Mouse (Mus musculus) liver, embryonic 12.5 days (tissue): ENCODE measurements around the gene Syngr2. TPM values are rescaled to one million over a fixed set of nuclear protein-coding genes. Genes with fewer than 3 reads are reported as not detected.

Experiments used
- ATAC-seq: fragments of 200-750 bp; cut with Nextera tagmentation; 2 replicates; pipeline ENCODE4 v1.8.0; 2017; ENCODE audit warnings: moderate number of reproducible peaks, mild to moderate bottlenecking, moderate library complexity
- H3K27ac ChIP-seq: fragments of 300-500 bp; sonication (generic); 2 replicates; pipeline ENCODE4 v1.5.1; 2016; ENCODE audit warnings: mild to moderate bottlenecking
- H3K27me3 ChIP-seq: fragments of 300-500 bp; sonication (generic); replicated peaks from 2 replicates; pipeline ENCODE4 v1.6.1; 2016; ENCODE audit warnings: mild to moderate bottlenecking, moderate library complexity
- H3K36me3 ChIP-seq: fragments of 300-500 bp; sonication (generic); 2 replicates; pipeline ENCODE4 v1.6.1; 2016; ENCODE audit warnings: mild to moderate bottlenecking, moderate library complexity
- H3K4me1 ChIP-seq: fragments of 300-500 bp; sonication (generic); 2 replicates; pipeline ENCODE4 v1.6.1; 2016
- H3K4me2 ChIP-seq: fragments of 300-500 bp; sonication (generic); 2 replicates; pipeline ENCODE4 v1.6.1; 2016; ENCODE audit warnings: mild to moderate bottlenecking, moderate library complexity
- H3K4me3 ChIP-seq: fragments of 300-500 bp; sonication (generic); 2 replicates; pipeline ENCODE4 v1.5.1; 2016; ENCODE audit warnings: mild to moderate bottlenecking, moderate library complexity
- H3K9ac ChIP-seq: fragments of 300-500 bp; sonication (generic); 2 replicates; pipeline ENCODE4 v1.6.1; 2016; ENCODE audit warnings: mild to moderate bottlenecking, moderate library complexity
- H3K9me3 ChIP-seq: fragments of 300-500 bp; sonication (generic); replicated peaks from 2 replicates; pipeline ENCODE4 v1.6.1; 2016; ENCODE audit warnings: mild to moderate bottlenecking, moderate library complexity
- WGBS: fragments of 180-500 bp; shearing (Covaris S2); methylation state at CpG from one replicate; pipeline ENCODE4 v1.1.7; 2016; ENCODE audit not compliant: insufficient replicate concordance; 5-methylcytosine and 5-hydroxymethylcytosine counted together
- polyA plus RNA-seq: library from polyadenylated mRNA; unstranded; fragments of >200 nt; fragmentation: Nextera tagmentation; extraction: Ambion mirVana; gene quantifications from 2 replicates; pipeline ENCODE4 v1.2.1, GENCODE M21; 2016

Syngr2 gene
- 61.5 and 66.4 TPM in 2 replicates for polyA plus RNA-seq

- ATAC-seq = peak; percentile 73
- no peaks in the 10 kb centered on the region for H3K27me3 ChIP-seq
- H3K4me1 ChIP-seq = peaks cover 82% of the 10 kb centered on the region
- peak within 1 kb of the TSS; percentile 95 for H3K4me2 ChIP-seq
- H3K36me3 ChIP-seq = peaks cover 77% of the 10 kb centered on the region
- peak within 1 kb of the TSS; percentile 94 for H3K9ac ChIP-seq
- H3K4me3 ChIP-seq = peak within 1 kb of the TSS; percentile 85
- no peaks in the 10 kb centered on the region for H3K9me3 ChIP-seq
- H3K27ac ChIP-seq = peak within 1 kb of the TSS; percentile 90
- under 1% methylated on average over 57 of the region's 75 CpGs for WGBS
These were observed at the start of gene Syngr2, which contains the start of gene Gm20708 for GRCm38 (mm10) chr11:117809407-117810311. Gene Syngr2 (plus strand): TSS chr11:117809668. Gene Gm20708 (plus strand): TSS chr11:117809668.

DNA sequence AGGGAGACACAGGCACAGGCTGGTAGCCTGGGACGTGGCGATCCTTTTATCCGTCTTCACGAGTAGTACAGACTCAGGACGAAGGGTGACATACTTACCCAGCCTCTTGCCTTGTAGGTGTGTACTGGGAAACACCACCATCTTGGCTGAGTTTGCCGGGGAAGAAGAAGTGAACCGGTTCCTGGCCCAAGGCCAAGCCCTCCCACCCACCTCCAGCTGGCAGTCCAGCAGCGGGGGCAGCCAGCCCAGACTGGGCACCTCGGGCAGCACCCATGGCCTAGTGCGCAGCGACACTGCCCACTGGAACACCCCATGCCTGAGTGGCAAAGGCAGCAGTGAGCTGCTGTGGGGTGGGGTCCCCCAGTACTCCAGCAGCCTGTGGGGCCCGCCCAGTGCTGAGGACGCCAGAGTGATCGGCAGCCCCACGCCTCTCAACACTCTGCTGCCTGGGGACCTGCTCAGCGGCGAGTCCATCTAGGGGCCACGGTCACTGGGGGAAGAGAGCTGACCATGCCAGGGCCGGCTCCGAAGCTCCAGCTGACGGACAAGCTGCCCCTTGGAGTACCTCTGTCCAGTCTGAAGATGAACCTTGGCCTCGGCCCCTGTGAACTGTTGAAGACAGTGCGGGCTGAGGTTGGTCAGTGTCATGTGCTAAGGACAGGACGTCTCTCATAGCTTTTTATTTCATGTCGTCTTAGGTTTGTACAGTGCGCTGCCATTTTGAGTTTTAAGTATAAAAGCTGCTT, 48.9 kb upstream of the Syngr2 start:
- Histone ChIP-seq H3K27me3 (no peaks in the 10 kb centered on the region), H3K27ac (no peak overlapping the region), H3K4me2 (no peak overlapping the region), H3K4me1 (no peaks in the 10 kb centered on the region), H3K4me3 (no peak overlapping the region), H3K9me3 (no peaks in the 10 kb centered on the region), H3K9ac (no peak overlapping the region), H3K36me3 (peaks cover 91% of the 10 kb centered on the region)
- 94% methylated on average over 26 of the region's 26 CpGs for WGBS
- ATAC-seq = no peak

- no peak for ATAC-seq
- H3K27me3 ChIP-seq = no peaks in the 10 kb centered on the region
- H3K4me1 ChIP-seq = no peaks in the 10 kb centered on the region
- no peak overlapping the region for H3K9ac ChIP-seq
- no peak overlapping the region for H3K27ac ChIP-seq
- H3K36me3 ChIP-seq = peaks cover 91% of the 10 kb centered on the region
- 90% methylated on average over 13 of the region's 13 CpGs for WGBS
- H3K9me3 ChIP-seq = no peaks in the 10 kb centered on the region
- H3K4me2 ChIP-seq = no peak overlapping the region
- no peak overlapping the region for H3K4me3 ChIP-seq
These were observed 47.7 kb upstream of the Syngr2 start for GRCm38 (mm10) chr11:117761801-117762200.

DNA sequence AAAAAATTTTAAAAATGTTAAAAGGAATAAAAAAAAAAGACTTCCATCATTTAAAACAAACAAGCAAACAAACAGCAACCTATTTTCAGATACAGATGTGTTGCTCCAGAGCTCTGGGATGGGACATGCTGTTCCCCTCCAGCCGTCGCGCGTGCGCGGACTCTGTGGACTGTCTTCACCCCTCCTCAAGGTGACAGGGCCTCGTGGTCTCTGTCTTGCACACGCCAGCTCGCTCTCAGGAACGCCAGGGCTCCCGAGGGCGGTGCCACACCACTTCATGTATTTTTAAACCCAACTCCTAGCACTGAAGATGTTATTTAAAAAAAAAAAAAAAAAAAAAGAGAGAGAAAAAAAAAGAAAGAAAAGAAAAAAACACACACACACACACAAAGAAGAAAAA, 47.2 kb upstream of the Syngr2 start:
- H3K9ac ChIP-seq = no peak overlapping the region

GRCm38 (mm10) chr11:117764319-117764718, 45.1 kb upstream of the Syngr2 start:
- Histone ChIP-seq H3K9ac (no peak overlapping the region), H3K4me3 (no peak overlapping the region), H3K4me2 (no peak overlapping the region), H3K9me3 (no peaks in the 10 kb centered on the region), H3K36me3 (peaks cover 91% of the 10 kb centered on the region), H3K27ac (no peak overlapping the region), H3K4me1 (peaks cover 7% of the 10 kb centered on the region; the same call in 1 of the 2 replicates), H3K27me3 (no peaks in the 10 kb centered on the region)
- WGBS = 85% methylated on average over 9 of the region's 9 CpGs
- 0 out of 2 replicates have a peak, but pooled peaks have one; percentile 8 for ATAC-seq

More for the DNA sequence above, 47.2 kb upstream of the Syngr2 start:
- Histone ChIP-seq H3K4me2 (no peak overlapping the region), H3K4me3 (no peak overlapping the region), H3K4me1 (no peaks in the 10 kb centered on the region), H3K36me3 (peaks cover 91% of the 10 kb centered on the region), H3K9me3 (no peaks in the 10 kb centered on the region), H3K27me3 (no peaks in the 10 kb centered on the region), H3K27ac (no peak overlapping the region)
- WGBS = 80% methylated on average over 12 of the region's 12 CpGs
- ATAC-seq = no peak

DNA sequence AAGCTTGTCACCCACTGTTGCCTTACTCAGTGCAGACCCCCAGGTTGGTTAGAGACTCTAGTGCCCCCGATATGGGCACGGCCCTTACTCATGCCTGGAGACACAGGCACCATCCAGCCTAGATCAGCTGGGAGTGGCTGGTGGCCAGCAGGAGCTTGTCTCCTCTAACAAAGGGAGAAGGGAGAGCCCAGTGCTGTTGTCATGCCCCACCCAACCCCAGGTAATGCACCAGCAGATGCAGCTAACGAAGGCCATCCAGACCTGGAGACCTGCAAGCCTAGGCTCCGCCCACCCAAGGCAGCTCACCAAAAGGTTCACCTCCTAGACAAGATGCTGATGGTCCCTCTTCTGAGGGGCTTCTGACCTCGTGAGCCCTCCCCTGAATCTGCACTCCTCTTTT, 44.1 kb upstream of the Syngr2 start:
- no peaks in the 10 kb centered on the region for H3K9me3 ChIP-seq
- 86% methylated on average over 5 of the region's 5 CpGs for WGBS
- no peak overlapping the region for H3K27ac ChIP-seq
- H3K4me2 ChIP-seq = no peak overlapping the region
- H3K36me3 ChIP-seq = peaks cover 91% of the 10 kb centered on the region
- no peaks in the 10 kb centered on the region for H3K27me3 ChIP-seq
- no peak overlapping the region for H3K9ac ChIP-seq
- no peak overlapping the region for H3K4me3 ChIP-seq
- peak; percentile 16; the same call in 1 of the 2 replicates for ATAC-seq
- H3K4me1 ChIP-seq = peaks cover 8% of the 10 kb centered on the region; the same call in 1 of the 2 replicates

GRCm38 (mm10) chr11:117766275-117766674, 43.2 kb upstream of the Syngr2 start:
- Histone ChIP-seq H3K4me2 (no peak overlapping the region), H3K27ac (no peak overlapping the region), H3K9ac (no peak overlapping the region), H3K27me3 (no peaks in the 10 kb centered on the region), H3K4me3 (no peak overlapping the region), H3K36me3 (peaks cover 91% of the 10 kb centered on the region), H3K4me1 (peaks cover 8% of the 10 kb centered on the region; the same call in 1 of the 2 replicates), H3K9me3 (no peaks in the 10 kb centered on the region)
- WGBS = 88% methylated on average over 3 of the region's 3 CpGs
- no peak for ATAC-seq

- no peak overlapping the region for H3K4me2 ChIP-seq
These were observed 40.5 kb upstream of the Syngr2 start for GRCm38 (mm10) chr11:117768725-117769682.

GRCm38 (mm10) chr11:117769683-117770047, 39.8 kb upstream of the Syngr2 start:
- no peak overlapping the region for H3K27ac ChIP-seq
- WGBS = 92% methylated on average over 7 of the region's 7 CpGs
- no peak for ATAC-seq
- peaks cover 100% of the 10 kb centered on the region for H3K36me3 ChIP-seq
- no peak overlapping the region for H3K4me3 ChIP-seq
- H3K9me3 ChIP-seq = no peaks in the 10 kb centered on the region
- no peak overlapping the region for H3K9ac ChIP-seq
- no peaks in the 10 kb centered on the region for H3K27me3 ChIP-seq
- no peak overlapping the region for H3K4me2 ChIP-seq
- peaks cover 15% of the 10 kb centered on the region for H3K4me1 ChIP-seq

More at GRCm38 (mm10) chr11:117768725-117769682, 40.5 kb upstream of the Syngr2 start:
- Histone ChIP-seq H3K27ac (no peak overlapping the region), H3K27me3 (no peaks in the 10 kb centered on the region), H3K9me3 (no peaks in the 10 kb centered on the region), H3K4me3 (no peak overlapping the region), H3K36me3 (peaks cover 100% of the 10 kb centered on the region), H3K9ac (no peak overlapping the region), H3K4me1 (peaks cover 15% of the 10 kb centered on the region)
- ATAC-seq = no peak
- WGBS = 83% methylated on average over 20 of the region's 20 CpGs

- Histone ChIP-seq H3K4me2 (no peak overlapping the region), H3K4me3 (no peak overlapping the region), H3K9me3 (no peaks in the 10 kb centered on the region), H3K27ac (no peak overlapping the region), H3K9ac (no peak overlapping the region), H3K4me1 (peaks cover 15% of the 10 kb centered on the region), H3K27me3 (no peaks in the 10 kb centered on the region), H3K36me3 (peaks cover 100% of the 10 kb centered on the region)
- ATAC-seq = no peak
- 86% methylated on average over 10 of the region's 10 CpGs for WGBS
These were observed 39.1 kb upstream of the Syngr2 start for GRCm38 (mm10) chr11:117770407-117770806.

DNA sequence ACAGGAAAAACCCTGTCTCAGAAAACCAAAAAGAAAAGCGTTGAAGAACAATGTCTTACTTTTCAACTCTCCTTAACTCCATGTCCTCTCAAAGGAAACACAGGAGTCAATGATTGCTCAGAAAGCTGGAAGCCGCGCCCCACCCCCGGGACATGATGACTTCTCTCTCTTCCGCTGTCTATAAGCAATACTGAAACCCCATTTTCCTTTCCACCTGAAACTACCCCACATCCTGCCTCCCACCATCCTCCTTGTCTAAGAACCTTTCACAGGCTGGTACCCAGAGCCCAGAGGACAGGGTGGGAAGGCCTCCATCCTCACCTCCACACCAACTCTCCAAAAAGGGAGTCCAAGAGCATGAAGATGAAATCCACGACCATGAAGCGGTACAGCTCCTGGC, 37.1 kb upstream of the Syngr2 start:
- H3K36me3 ChIP-seq = peaks cover 100% of the 10 kb centered on the region

More for the DNA sequence above, 37.1 kb upstream of the Syngr2 start:
- 94% methylated on average over 7 of the region's 7 CpGs for WGBS
- Histone ChIP-seq H3K9me3 (no peaks in the 10 kb centered on the region), H3K4me1 (peaks cover 33% of the 10 kb centered on the region), H3K27me3 (no peaks in the 10 kb centered on the region), H3K27ac (no peak overlapping the region), H3K4me2 (no peak overlapping the region), H3K4me3 (no peak overlapping the region), H3K9ac (no peak overlapping the region)
- ATAC-seq = no peak
